Mouse (Mus musculus) intestine, embryonic 16.5 days (tissue): ENCODE measurements around the gene Stk4. TPM values are rescaled to one million over a fixed set of nuclear protein-coding genes. Genes with fewer than 3 reads are reported as not detected.

Experiments used
- ATAC-seq: fragments of 200-750 bp; cut with Nextera tagmentation; 2 replicates; pipeline ENCODE4 v1.8.0; 2017; ENCODE audit warnings: moderate TSS enrichment, moderate library complexity
- H3K27ac ChIP-seq: fragments of 300-500 bp; sonication (generic); 2 replicates; pipeline ENCODE4 v1.5.1; 2014; ENCODE audit warnings: mild to moderate bottlenecking, low read length
- H3K27me3 ChIP-seq: fragments of 300-500 bp; sonication (generic); replicated peaks from 2 replicates; pipeline ENCODE4 v1.6.1; 2014; ENCODE audit warnings: low read length, control low read depth, mixed read lengths; ENCODE audit not compliant: control insufficient read depth, insufficient read depth
- H3K36me3 ChIP-seq: fragments of 300-500 bp; sonication (generic); 2 replicates; pipeline ENCODE4 v1.6.1; 2014; ENCODE audit warnings: low read length, control low read depth; ENCODE audit not compliant: control insufficient read depth, insufficient read depth
- H3K4me1 ChIP-seq: fragments of 300-500 bp; sonication (generic); 2 replicates; pipeline ENCODE4 v1.6.1; 2014; ENCODE audit warnings: low read length, control low read depth, mixed read lengths; ENCODE audit not compliant: control insufficient read depth, insufficient read depth
- H3K4me2 ChIP-seq: fragments of 300-500 bp; sonication (generic); 2 replicates; pipeline ENCODE4 v1.6.1; 2014; ENCODE audit warnings: low read depth, low read length, control low read depth
- H3K4me3 ChIP-seq: fragments of 300-500 bp; sonication (generic); 2 replicates; pipeline ENCODE4 v1.5.1; 2014; ENCODE audit warnings: mild to moderate bottlenecking, low read length
- H3K9ac ChIP-seq: fragments of 300-500 bp; sonication (generic); 2 replicates; pipeline ENCODE4 v1.6.1; 2014; ENCODE audit warnings: low read depth, low read length
- H3K9me3 ChIP-seq: fragments of 300-500 bp; sonication (generic); 2 replicates; pipeline ENCODE4 v1.6.1; 2016; ENCODE audit warnings: low read length, control low read depth; ENCODE audit not compliant: control insufficient read depth
- WGBS: fragments of 180-500 bp; shearing (Covaris S2); extraction: QIAGEN DNeasy Blood & Tissue Kit; methylation state at CpG from one replicate; pipeline ENCODE4 v1.1.7; 2014; 5-methylcytosine and 5-hydroxymethylcytosine counted together
- polyA plus RNA-seq: library from polyadenylated mRNA; unstranded; fragments of >200 nt; fragmentation: Nextera tagmentation; extraction: Ambion mirVana; gene quantifications from 2 replicates; pipeline ENCODE4 v1.2.1, GENCODE M21; 2015

The Stk4 gene
- polyA plus RNA-seq, 1 experiment from 2014 or later: 18.1 TPM

GRCm38 (mm10) chr2:164170902-164171301, 100.8 kb downstream of the Stk4 start, which contains the start of gene Kcns1:
TSS of gene Kcns1 (minus strand) at chr2:164171113.
- H3K9ac ChIP-seq: peak within 1 kb of the TSS; percentile 46
- H3K4me1 ChIP-seq: peaks cover 18% of the 10 kb centered on the region
- ATAC-seq: peak; percentile 18; the same call in 1 of the 2 replicates
- H3K4me3 ChIP-seq: peak within 1 kb of the TSS; percentile 41
- H3K9me3 ChIP-seq: no peaks in the 10 kb centered on the region
- H3K27me3 ChIP-seq: peaks cover 59% of the 10 kb centered on the region
- no peak within 1 kb of the TSS for H3K27ac ChIP-seq
- peak within 1 kb of the TSS; percentile 62 for H3K4me2 ChIP-seq
- 2% methylated on average over 29 of the region's 29 CpGs for WGBS
- H3K36me3 ChIP-seq: no peaks in the 10 kb centered on the region

GRCm38 (mm10) chr2:164173394-164173793, 103.3 kb downstream of the Stk4 start:
- Histone ChIP-seq H3K9ac (no peak overlapping the region), H3K4me2 (no peak overlapping the region), H3K36me3 (no peaks in the 10 kb centered on the region), H3K4me3 (no peak overlapping the region), H3K4me1 (peaks cover 14% of the 10 kb centered on the region), H3K27me3 (peaks cover 35% of the 10 kb centered on the region), H3K27ac (no peak overlapping the region), H3K9me3 (no peaks in the 10 kb centered on the region)
- WGBS: 64% methylated on average over 3 of the region's 3 CpGs
- ATAC-seq: no peak

DNA sequence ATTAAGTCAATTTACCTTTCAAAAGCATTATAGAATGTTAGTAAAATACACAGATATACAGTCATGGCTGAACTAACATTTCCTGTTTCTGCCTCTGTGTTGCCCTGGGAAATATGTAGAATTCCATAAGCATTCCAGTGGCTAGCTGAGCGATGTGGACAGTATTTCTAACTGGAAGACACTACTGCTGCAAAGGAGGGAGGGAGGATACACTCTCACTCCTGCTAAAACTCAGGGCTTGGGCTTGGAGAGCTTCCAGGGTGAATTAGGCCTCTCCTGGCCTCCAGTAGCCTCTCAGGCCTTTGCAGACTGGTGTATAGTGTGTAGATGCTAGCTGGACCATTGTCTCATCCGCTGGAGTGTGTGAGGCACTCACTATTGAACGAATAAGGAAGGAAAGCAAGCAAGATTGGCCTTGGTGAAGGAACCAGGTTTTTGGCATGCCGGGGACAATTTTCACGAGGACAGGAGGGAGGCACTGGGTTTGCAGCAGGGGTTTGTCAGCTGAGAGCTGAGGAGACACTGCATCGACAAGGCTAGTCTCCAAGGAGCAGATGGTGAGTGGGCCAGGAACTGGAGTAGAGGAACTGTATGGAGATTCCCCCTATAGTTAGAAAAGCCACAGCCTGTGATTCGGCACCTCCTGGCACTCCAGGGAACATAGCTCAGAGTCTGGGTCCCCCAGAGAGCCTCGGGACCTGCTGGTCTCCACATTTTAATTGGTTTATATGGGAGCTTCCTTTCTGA, 104.7 kb downstream of the Stk4 start:
- Histone ChIP-seq H3K9ac (no peak overlapping the region), H3K27me3 (peaks cover 21% of the 10 kb centered on the region), H3K9me3 (no peaks in the 10 kb centered on the region), H3K4me1 (peaks cover 9% of the 10 kb centered on the region), H3K4me3 (no peak overlapping the region), H3K27ac (no peak overlapping the region), H3K36me3 (no peaks in the 10 kb centered on the region), H3K4me2 (no peak overlapping the region)
- 69% methylated on average over 8 of the region's 8 CpGs for WGBS
- no peak for ATAC-seq

DNA sequence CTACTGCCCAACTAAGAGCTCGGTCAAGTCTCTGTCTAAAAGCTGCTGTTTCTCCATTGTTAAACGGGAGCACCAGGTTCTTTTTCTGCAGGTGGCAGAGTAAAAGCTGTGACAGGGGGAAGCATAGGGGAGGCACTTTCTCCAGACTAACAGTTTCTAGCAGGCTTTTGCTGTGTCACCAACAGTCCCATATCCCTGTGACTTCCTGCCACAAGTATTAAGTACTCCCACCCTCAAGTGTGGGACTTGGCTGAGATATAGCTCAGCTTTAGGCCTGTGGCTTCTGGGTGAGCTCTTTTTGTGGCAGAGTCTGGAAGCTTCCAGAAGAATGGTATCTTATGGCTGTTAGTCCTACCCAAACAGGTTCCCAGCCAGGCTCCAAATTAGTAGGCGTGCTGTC, 105.7 kb downstream of the Stk4 start:
- H3K4me3 ChIP-seq: no peak overlapping the region
- H3K9ac ChIP-seq: no peak overlapping the region
- no peak overlapping the region for H3K27ac ChIP-seq
- 87% methylated on average over 3 of the region's 3 CpGs for WGBS
- H3K36me3 ChIP-seq: no peaks in the 10 kb centered on the region
- H3K9me3 ChIP-seq: no peaks in the 10 kb centered on the region
- peaks cover 11% of the 10 kb centered on the region for H3K27me3 ChIP-seq
- no peak overlapping the region for H3K4me2 ChIP-seq
- no peak for ATAC-seq
- peaks cover 7% of the 10 kb centered on the region for H3K4me1 ChIP-seq

DNA sequence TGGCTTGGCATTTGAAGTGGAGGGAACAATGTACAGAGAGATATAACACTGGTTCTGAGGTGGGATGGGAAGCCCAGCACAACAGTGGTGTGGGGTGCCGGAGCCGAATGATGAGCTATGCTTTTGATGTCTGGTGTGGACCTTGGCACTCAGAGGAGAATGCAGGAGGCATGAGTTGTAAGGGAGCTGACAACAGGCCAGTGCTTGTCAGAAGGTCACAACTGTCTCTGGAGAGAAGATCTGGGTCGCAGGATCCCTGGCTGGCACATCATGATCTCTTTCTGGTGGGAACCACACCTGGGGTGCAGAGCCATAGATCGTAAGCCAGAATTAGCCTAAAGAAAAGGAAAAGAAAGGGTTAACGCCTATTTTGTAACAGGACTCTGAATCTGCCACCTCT, 107.7 kb downstream of the Stk4 start:
- no peaks in the 10 kb centered on the region; the same call in 1 of the 2 replicates for H3K27me3 ChIP-seq
- 75% methylated on average over 5 of the region's 5 CpGs for WGBS
- H3K4me2 ChIP-seq: no peak overlapping the region
- no peak overlapping the region for H3K4me3 ChIP-seq
- ATAC-seq: no peak
- H3K36me3 ChIP-seq: no peaks in the 10 kb centered on the region
- no peak overlapping the region for H3K9ac ChIP-seq
- H3K9me3 ChIP-seq: no peaks in the 10 kb centered on the region
- H3K4me1 ChIP-seq: no peaks in the 10 kb centered on the region
- no peak overlapping the region for H3K27ac ChIP-seq

- Histone ChIP-seq H3K36me3 (no peaks in the 10 kb centered on the region), H3K27ac (no peak overlapping the region), H3K4me1 (no peaks in the 10 kb centered on the region), H3K9ac (no peak overlapping the region), H3K9me3 (no peaks in the 10 kb centered on the region), H3K27me3 (no peaks in the 10 kb centered on the region; the same call in 1 of the 2 replicates), H3K4me2 (no peak overlapping the region), H3K4me3 (no peak overlapping the region)
- 42% methylated on average over 3 of the region's 3 CpGs for WGBS
- no peak for ATAC-seq
Measured at GRCm38 (mm10) chr2:164180124-164180523, 110.0 kb downstream of the Stk4 start.

DNA sequence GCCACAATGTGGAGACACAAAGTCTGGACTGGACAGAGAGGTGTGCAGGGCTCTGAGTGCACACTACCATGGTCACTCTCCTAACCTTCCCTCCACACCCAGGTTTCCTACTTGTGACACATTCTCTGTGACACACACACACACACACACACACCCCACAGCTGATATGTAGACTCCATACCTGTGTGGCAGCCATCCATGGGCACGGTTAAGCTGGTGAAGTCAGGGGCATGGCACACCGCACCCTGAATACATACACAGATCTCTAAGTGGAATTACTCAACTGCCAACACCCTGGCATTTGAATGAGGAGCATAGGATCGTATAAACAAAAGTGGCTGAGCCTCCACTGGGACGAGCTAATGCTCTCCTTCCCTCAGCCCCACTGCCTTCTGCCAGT, 110.6 kb downstream of the Stk4 start:
- H3K27me3 ChIP-seq: no peaks in the 10 kb centered on the region; the same call in 1 of the 2 replicates
- H3K36me3 ChIP-seq: no peaks in the 10 kb centered on the region
- H3K27ac ChIP-seq: no peak overlapping the region
- ATAC-seq: no peak
- 76% methylated on average over 4 of the region's 4 CpGs for WGBS
- H3K4me1 ChIP-seq: no peaks in the 10 kb centered on the region
- H3K9ac ChIP-seq: no peak overlapping the region
- H3K4me2 ChIP-seq: no peak overlapping the region
- H3K4me3 ChIP-seq: no peak overlapping the region
- no peaks in the 10 kb centered on the region for H3K9me3 ChIP-seq

DNA sequence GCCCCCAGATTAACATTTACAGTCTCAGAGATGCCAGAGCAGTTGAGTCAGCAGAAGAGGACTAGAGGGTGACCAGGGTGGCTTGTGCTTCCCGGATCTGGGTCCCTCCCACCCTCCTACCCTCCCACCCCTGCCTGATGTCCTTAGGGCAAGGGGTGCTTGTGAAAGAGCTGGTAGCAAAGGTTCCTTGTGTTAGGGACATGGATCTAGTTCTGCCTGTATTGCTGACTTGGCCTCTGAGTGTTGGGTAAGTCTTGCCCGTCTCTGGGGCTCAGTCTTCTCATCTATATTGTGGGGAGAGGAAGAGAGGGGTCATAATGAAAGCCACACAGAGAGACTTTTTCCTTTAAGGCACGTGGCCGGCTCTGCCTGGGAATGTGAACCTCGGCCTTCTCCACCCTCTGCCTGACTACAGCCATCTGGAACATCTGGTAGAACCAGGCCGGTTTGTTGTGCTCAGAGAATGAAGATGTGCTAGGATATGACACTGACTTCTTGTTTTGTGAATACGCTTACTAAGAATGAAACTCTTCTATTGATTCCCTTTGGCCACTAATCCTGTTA, 112.7 kb downstream of the Stk4 start, which contains the start of gene Wfdc5:
Wfdc5 (minus strand) TSS at position 51 of the 564 bp plus-strand sequence.
- Histone ChIP-seq H3K9me3 (no peaks in the 10 kb centered on the region), H3K9ac (no peak within 1 kb of the TSS), H3K4me3 (no peak within 1 kb of the TSS), H3K4me2 (no peak within 1 kb of the TSS), H3K4me1 (no peaks in the 10 kb centered on the region), H3K27ac (no peak within 1 kb of the TSS), H3K27me3 (no peaks in the 10 kb centered on the region; the same call in 1 of the 2 replicates), H3K36me3 (no peaks in the 10 kb centered on the region)
- 78% methylated on average over 7 of the region's 7 CpGs for WGBS
- ATAC-seq: no peak

- Histone ChIP-seq H3K4me3 (no peak overlapping the region), H3K36me3 (no peaks in the 10 kb centered on the region), H3K9ac (no peak overlapping the region), H3K9me3 (no peaks in the 10 kb centered on the region), H3K27me3 (no peaks in the 10 kb centered on the region; the same call in 1 of the 2 replicates), H3K4me1 (no peaks in the 10 kb centered on the region), H3K4me2 (no peak overlapping the region), H3K27ac (no peak overlapping the region)
- WGBS: 66% methylated on average over 9 of the region's 9 CpGs
- peak; percentile 58; the same call in 1 of the 2 replicates for ATAC-seq
Measured at GRCm38 (mm10) chr2:164183340-164183739, 113.2 kb downstream of the Stk4 start.
